Mouse (Mus musculus): Measurements from ENCODE around the gene Grk3.

Grk3 gene

DNA sequence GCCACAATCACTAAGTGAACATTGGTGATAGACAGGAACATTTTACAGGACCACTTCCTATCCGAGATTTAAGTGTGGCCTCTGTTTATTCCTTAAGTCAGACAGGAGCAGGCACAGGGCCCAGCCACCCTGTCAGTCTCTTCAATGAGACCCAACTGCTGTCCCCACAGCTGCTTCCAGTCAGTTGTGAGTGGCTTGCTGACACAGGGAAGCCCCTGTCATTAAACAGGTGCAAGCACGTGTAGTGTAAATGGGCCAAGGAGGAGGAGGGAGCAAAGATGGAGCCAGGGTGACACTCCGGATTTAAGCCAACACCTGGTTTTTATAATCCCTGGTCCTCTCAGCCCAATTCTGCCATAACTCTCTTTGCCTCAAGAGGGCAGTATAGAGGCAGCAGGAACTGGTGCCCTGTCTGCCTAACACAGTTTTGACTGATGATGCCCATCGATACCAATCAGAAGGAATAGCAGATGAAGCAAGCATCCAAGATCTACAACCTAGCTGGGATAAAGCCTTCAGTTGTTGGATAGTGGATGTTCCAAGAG lies 138.7 kb downstream of the Grk3 start:
- DNase-seq (ENCODE audit: extremely low spot score, low read depth, low spot score), result no peak

GRCm38 (mm10) chr5:112872999-112873398 lies 142.6 kb downstream of the Grk3 start:
- no peak for DNase-seq (ENCODE audit: extremely low spot score, low read depth, low spot score)

- DNase-seq (ENCODE audit: extremely low spot score, low read depth, low spot score), result no peak
Observed at GRCm38 (mm10) chr5:112870729-112871128, 144.9 kb downstream of the Grk3 start.

- DNase-seq (ENCODE audit: extremely low spot score, low read depth, low spot score), result no peak
Observed at GRCm38 (mm10) chr5:112868620-112869019, 147.0 kb downstream of the Grk3 start.

- DNase-seq (ENCODE audit: extremely low spot score, low read depth, low spot score), result no peak
Observed at GRCm38 (mm10) chr5:112864719-112865367, 150.7 kb downstream of the Grk3 start.
